Mouse (Mus musculus) kidney, adult 2 months (tissue): ENCODE results near the gene Nell1.

ENCODE experiments used
- CTCF ChIP-seq: fragments of 200-500 bp; conservative IDR thresholded peaks from 2 replicates; pipeline ENCODE4 v1.5.1; 2011; ENCODE audit warnings: low read depth, mild to moderate bottlenecking, control low read depth, low read length, moderate library complexity, mixed read lengths; ENCODE audit not compliant: insufficient read depth, insufficient read length
- POLR2A ChIP-seq: fragments of 200-500 bp; IDR thresholded peaks from one replicate; pipeline ENCODE4 v1.6.1; 2011; ENCODE audit warnings: low read depth, low read length, control low read depth

DNA sequence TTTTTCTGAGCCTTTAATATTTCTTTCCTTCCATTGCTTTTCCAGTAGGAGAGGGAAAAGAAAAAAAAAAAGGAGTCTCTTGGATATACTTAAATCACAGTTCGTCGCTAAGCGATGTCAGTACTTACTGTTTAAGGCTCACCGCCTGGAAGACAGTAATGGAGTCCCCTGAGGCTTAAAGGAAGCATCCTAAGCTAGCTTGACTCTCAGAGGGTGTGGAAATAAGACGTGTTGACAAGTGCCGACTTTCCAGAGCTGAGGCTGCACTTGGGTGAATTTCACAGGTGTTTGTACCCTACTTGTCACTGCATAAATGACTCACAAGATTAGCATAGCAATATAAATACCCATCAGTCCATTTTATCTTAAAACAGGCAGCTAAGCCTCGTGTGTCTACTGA is 599.2 kb downstream of the Nell1 start:
- TF ChIP-seq CTCF, result no peak
- TF ChIP-seq POLR2A, result no peak
